Mouse (Mus musculus): Measurements from ENCODE around the gene Crabp2. TPM values are rescaled to one million over a fixed set of nuclear protein-coding genes. Genes with fewer than 3 reads are reported as not detected.
"Not testable (repeated sequence)": the region's sequence is repeated elsewhere in the genome, so short reads cannot be mapped to it uniquely, and the experiment has no call there.

Gene Crabp2
- 45.5 and 103 TPM in 2 replicates for polyA plus RNA-seq (2014; fragmentation: Nextera tagmentation; extraction: Ambion mirVana)

DNA sequence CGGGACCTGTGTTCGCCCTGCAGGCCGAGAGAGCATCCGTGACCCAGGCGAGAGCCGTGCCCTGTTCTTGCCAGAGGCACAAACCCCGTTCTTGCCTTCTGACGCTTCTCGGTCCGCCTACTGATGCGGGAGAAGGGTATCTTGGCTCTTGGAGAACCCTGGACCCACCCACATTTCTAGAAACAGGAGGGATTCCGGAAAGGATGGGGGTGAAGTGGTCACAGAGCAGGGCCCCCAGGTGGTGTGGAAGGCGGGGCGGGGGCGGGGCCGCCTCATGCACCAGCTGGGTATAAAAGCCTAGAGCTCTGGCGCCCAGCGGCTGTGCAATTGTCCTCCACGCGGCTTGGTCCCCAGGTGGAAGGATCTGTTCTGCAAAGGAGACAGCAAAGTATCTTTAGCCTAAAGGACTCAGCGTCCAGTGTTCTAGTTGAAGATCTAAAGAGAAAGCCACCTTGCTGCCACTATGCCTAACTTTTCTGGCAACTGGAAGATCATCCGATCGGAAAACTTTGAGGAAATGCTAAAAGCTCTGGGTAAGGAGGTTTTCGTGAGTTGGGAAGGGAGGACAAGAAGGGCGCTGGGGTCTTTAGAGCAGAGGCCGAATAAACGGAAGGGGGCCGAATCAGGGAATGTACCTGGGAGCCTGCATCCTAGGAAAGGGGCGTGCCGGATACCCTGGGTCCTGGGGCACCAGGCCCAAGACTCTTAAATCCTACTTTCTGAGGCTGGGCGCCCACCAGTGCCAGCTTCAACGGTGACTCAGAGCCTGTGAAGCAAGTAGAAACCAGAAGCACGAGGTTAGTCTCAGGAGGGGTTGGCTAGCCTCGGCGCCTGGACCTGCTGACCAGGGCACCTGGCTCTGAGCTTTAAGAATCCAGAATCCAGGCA, at the start of gene Crabp2:
TSS of gene Crabp2 (plus strand) at position 289 of the 888 bp plus-strand sequence.
- peaks cover 49% of the 10 kb centered on the region for H3K4me1 ChIP-seq (ENCODE audit: control insufficient read depth, insufficient read depth, low read length)
- peak within 1 kb of the TSS; percentile 22 for H3K27ac ChIP-seq (ENCODE audit: low read depth, low read length)

DNA sequence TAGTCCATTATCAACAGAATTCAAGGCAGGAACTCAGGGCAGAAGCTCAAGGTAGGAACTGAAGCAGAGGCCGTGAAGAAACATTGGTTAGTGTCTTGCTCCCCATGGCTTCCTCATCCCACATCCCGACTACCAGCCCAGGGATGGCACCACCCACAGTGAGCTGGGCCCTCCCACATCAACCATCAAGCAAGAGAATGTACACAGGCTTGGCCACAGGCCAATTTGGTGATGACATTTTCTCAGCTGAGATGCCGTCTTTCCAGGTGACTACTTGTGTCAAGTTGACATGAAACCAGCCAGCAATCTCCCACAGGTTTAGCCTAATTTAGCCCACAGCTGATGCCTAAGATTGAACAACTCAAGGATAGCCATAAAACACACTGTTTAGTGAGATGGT, 49.2 kb upstream of the Crabp2 start:
- no peak for ATAC-seq (ENCODE audit: low read depth)
- Histone ChIP-seq H3K4me1 (ENCODE audit: control insufficient read depth, insufficient read depth, low read length) (no peaks in the 10 kb centered on the region), H3K27me3 (ENCODE audit: control insufficient read depth, insufficient read depth, low read length) (no peaks in the 10 kb centered on the region), H3K9ac (replicated peaks; ENCODE audit: low read depth, low read length) (no peak overlapping the region), H3K36me3 (ENCODE audit: control insufficient read depth, insufficient read depth, low read length) (no peaks in the 10 kb centered on the region), H3K27ac (ENCODE audit: low read depth, low read length) (no peak overlapping the region), H3K4me3 (ENCODE audit: low read depth, low read length) (no peak overlapping the region), H3K9me3 (ENCODE audit: control insufficient read depth, low read length) (no peaks in the 10 kb centered on the region), H3K4me2 (ENCODE audit: low read depth, low read length) (no peak overlapping the region)
- WGBS: 68% methylated on average over 3 of the region's 3 CpGs

More for the DNA sequence above, at the start of gene Crabp2:
- Histone ChIP-seq H3K36me3 (ENCODE audit: control insufficient read depth, insufficient read depth, low read length) (no peaks in the 10 kb centered on the region), H3K9ac (replicated peaks; ENCODE audit: low read depth, low read length) (peak within 1 kb of the TSS; percentile 25; the same call in 1 of the 2 replicates), H3K4me3 (ENCODE audit: low read depth, low read length) (peak within 1 kb of the TSS; percentile 11), H3K9me3 (ENCODE audit: control insufficient read depth, low read length) (no peaks in the 10 kb centered on the region), H3K4me2 (ENCODE audit: low read depth, low read length) (peak within 1 kb of the TSS; percentile 56), H3K27me3 (ENCODE audit: control insufficient read depth, insufficient read depth, low read length) (no peaks in the 10 kb centered on the region)
- no peak for ATAC-seq (ENCODE audit: low read depth)
- WGBS: 1% methylated on average over 35 of the region's 35 CpGs

DNA sequence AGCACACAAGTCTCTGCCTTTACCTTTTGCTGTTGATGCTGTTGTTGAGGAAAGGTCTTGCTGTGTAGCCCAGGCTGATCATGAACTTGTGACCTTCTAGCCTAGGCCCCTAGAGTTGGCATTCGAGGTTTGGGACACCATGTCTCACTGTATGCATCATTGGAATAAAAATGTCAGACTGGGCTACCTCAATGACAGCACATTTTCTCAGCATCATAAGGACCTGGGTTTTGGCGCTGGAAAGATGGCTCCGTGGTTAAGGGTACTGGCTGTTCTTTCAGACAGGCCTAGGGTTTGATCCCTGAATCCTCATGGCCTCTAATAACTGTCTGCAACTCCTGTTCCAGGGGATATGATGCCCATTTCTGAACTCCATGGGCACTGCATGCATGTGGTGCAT, 48.7 kb upstream of the Crabp2 start:
- H3K9ac ChIP-seq (replicated peaks; ENCODE audit: low read depth, low read length): no peak overlapping the region
- no peaks in the 10 kb centered on the region for H3K27me3 ChIP-seq (ENCODE audit: control insufficient read depth, insufficient read depth, low read length)
- no peaks in the 10 kb centered on the region for H3K4me1 ChIP-seq (ENCODE audit: control insufficient read depth, insufficient read depth, low read length)
- WGBS: 82% methylated on average over 3 of the region's 3 CpGs
- no peak for ATAC-seq (ENCODE audit: low read depth)
- H3K4me3 ChIP-seq (ENCODE audit: low read depth, low read length): no peak overlapping the region
- H3K27ac ChIP-seq (ENCODE audit: low read depth, low read length): no peak overlapping the region
- no peaks in the 10 kb centered on the region for H3K9me3 ChIP-seq (ENCODE audit: control insufficient read depth, low read length)
- H3K4me2 ChIP-seq (ENCODE audit: low read depth, low read length): no peak overlapping the region
- no peaks in the 10 kb centered on the region for H3K36me3 ChIP-seq (ENCODE audit: control insufficient read depth, insufficient read depth, low read length)

DNA sequence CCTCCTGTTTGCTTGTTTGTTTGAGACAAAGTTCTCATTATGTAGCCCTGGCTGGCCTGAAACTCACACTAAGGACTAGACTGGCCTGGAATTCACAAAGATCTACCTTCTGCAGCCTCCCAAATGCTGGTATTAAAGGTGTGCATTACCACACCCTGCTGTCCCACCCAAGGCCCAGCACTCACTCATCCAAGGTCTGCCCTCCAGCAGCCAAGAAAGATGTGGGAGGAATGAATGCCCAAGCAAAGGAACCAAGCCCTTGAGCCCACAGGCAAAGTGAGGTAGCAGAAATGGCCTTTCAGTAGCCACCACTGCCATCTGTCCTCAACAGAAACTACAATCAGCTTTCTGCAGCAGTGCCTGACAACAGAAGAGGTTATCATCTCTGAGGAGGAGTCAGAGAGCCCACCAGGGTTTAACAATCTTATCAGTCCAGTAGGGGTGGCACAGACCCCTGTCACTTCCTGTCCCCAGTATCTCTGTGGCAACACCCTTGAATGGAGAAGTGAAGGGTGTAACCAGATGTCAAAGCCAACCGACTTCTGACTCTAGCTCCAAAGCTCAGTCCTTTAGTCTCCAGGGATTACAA, 47.3 kb upstream of the Crabp2 start:
- Histone ChIP-seq H3K36me3 (ENCODE audit: control insufficient read depth, insufficient read depth, low read length) (no peaks in the 10 kb centered on the region), H3K4me2 (ENCODE audit: low read depth, low read length) (no peak overlapping the region), H3K4me1 (ENCODE audit: control insufficient read depth, insufficient read depth, low read length) (no peaks in the 10 kb centered on the region), H3K9me3 (ENCODE audit: control insufficient read depth, low read length) (no peaks in the 10 kb centered on the region), H3K27me3 (ENCODE audit: control insufficient read depth, insufficient read depth, low read length) (no peaks in the 10 kb centered on the region), H3K9ac (replicated peaks; ENCODE audit: low read depth, low read length) (no peak overlapping the region), H3K4me3 (ENCODE audit: low read depth, low read length) (no peak overlapping the region), H3K27ac (ENCODE audit: low read depth, low read length) (no peak overlapping the region)
- 68% methylated on average over 1 of the region's 1 CpGs for WGBS
- no peak for ATAC-seq (ENCODE audit: low read depth)

DNA sequence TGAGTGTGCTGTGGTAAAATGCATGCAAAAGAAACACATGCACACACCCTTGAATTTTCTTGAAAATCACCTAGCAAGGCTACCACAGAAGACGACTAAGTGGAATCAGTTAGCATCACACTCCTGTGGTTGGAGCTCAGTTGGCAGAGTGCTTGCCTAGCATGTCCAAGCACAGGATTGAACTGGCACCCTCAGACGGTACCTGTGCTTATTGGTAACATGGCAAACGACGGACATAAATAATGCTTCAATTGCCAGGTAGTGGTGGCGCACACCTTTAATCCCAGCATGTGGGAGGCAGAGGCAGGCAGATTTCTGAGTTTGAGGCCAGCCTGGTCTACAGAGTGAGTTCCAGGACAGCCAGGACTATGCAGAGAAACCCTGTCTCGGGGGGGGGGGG, 46.5 kb upstream of the Crabp2 start:
- H3K27ac ChIP-seq (ENCODE audit: low read depth, low read length); H3K36me3 ChIP-seq (ENCODE audit: control insufficient read depth, insufficient read depth, low read length): not testable (repeated sequence)

DNA sequence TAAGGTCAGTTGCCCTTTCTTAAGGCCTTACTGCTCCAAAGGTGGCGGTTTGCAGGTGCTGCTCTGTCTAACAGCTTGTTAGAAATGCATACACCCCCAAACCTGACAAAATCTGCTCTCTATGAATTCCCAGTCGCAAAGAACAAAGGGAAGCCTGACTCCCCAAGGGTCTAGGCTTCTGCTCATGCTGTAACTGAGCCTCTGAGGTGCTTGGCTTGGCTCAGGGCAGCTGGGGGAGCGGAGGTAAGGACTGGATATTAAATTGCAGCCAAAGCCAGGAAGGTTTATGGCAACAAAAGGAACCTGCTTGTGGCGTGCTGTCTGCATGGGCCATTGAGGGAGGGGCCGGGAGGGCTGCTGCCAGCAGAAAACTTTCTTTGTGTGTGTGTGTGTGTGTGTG, 44.6 kb upstream of the Crabp2 start:
- no peaks in the 10 kb centered on the region for H3K9me3 ChIP-seq (ENCODE audit: control insufficient read depth, low read length)
- no peak for ATAC-seq (ENCODE audit: low read depth)
- H3K36me3 ChIP-seq (ENCODE audit: control insufficient read depth, insufficient read depth, low read length): no peaks in the 10 kb centered on the region
- H3K4me3 ChIP-seq (ENCODE audit: low read depth, low read length): no peak overlapping the region
- no peak overlapping the region for H3K4me2 ChIP-seq (ENCODE audit: low read depth, low read length)
- peaks cover 15% of the 10 kb centered on the region for H3K4me1 ChIP-seq (ENCODE audit: control insufficient read depth, insufficient read depth, low read length)
- no peak overlapping the region for H3K9ac ChIP-seq (replicated peaks; ENCODE audit: low read depth, low read length)
- WGBS: 49% methylated on average over 5 of the region's 5 CpGs
- no peak overlapping the region for H3K27ac ChIP-seq (ENCODE audit: low read depth, low read length)
- peaks cover 3% of the 10 kb centered on the region; the same call in 1 of the 2 replicates for H3K27me3 ChIP-seq (ENCODE audit: control insufficient read depth, insufficient read depth, low read length)

More for the DNA sequence above, 46.5 kb upstream of the Crabp2 start:
- not testable (repeated sequence) for H3K27me3 ChIP-seq (ENCODE audit: control insufficient read depth, insufficient read depth, low read length); H3K9me3 ChIP-seq (ENCODE audit: control insufficient read depth, low read length); H3K4me2 ChIP-seq (ENCODE audit: low read depth, low read length); H3K4me3 ChIP-seq (ENCODE audit: low read depth, low read length); ATAC-seq (ENCODE audit: low read depth); H3K9ac ChIP-seq (replicated peaks; ENCODE audit: low read depth, low read length); H3K4me1 ChIP-seq (ENCODE audit: control insufficient read depth, insufficient read depth, low read length)
- WGBS: 89% methylated on average over 5 of the region's 6 CpGs

DNA sequence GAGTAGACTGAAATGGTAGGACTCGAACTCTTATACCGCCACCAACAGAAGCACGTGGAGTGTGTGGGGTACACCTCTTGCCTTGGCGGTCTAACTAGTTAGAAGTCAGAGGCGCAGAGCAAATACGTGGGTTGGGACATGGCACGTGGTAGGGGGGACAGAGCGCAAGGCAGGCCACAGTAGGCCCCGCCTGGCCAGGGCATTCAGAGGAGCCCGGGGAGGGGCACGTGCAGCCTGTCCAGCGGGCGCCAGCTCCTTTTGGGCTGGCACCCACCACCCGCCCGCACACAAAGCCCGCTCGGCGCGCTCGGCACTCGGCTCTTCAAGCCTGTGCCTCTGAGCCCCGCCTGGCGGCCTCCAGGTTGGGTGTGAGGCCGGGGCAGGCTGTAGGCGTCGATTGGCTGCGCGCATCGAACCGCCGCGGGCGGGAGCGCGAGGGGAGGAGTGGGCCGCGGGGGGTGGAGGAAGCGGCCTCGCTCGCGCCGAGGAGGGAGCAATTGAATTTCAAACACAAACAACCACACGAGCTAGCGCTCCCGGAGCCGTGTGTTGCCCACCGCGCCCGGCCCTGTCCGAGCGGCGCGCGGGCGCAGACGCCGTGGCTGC, 42.5 kb upstream of the Crabp2 start, which contains the start of gene Hdgf:
TSS of gene Hdgf (plus strand) at position 442 of the 606 bp plus-strand sequence.
- H3K4me2 ChIP-seq (ENCODE audit: low read depth, low read length): peak within 1 kb of the TSS; percentile 95
- H3K4me1 ChIP-seq (ENCODE audit: control insufficient read depth, insufficient read depth, low read length): peaks cover 29% of the 10 kb centered on the region
- WGBS: under 1% methylated on average over 48 of the region's 57 CpGs
- peak within 1 kb of the TSS; percentile 94 for H3K27ac ChIP-seq (ENCODE audit: low read depth, low read length)
- H3K36me3 ChIP-seq (ENCODE audit: control insufficient read depth, insufficient read depth, low read length): no peaks in the 10 kb centered on the region
- peak within 1 kb of the TSS; percentile 74 for H3K9ac ChIP-seq (replicated peaks; ENCODE audit: low read depth, low read length)
- peak; percentile 96 for ATAC-seq (ENCODE audit: low read depth)
- peak within 1 kb of the TSS; percentile 94 for H3K4me3 ChIP-seq (ENCODE audit: low read depth, low read length)
- H3K9me3 ChIP-seq (ENCODE audit: control insufficient read depth, low read length): no peaks in the 10 kb centered on the region
- peaks cover 3% of the 10 kb centered on the region; the same call in 1 of the 2 replicates for H3K27me3 ChIP-seq (ENCODE audit: control insufficient read depth, insufficient read depth, low read length)

GRCm38 (mm10) chr3:87906601-87906980, 41.9 kb upstream of the Crabp2 start:
- no peaks in the 10 kb centered on the region for H3K9me3 ChIP-seq (ENCODE audit: control insufficient read depth, low read length)
- ATAC-seq (ENCODE audit: low read depth): peak; percentile 32
- H3K27ac ChIP-seq (ENCODE audit: low read depth, low read length): peak overlapping the region; percentile 94
- peak overlapping the region; percentile 95 for H3K4me2 ChIP-seq (ENCODE audit: low read depth, low read length)
- 0% methylated on average over 47 of the region's 47 CpGs for WGBS
- no peaks in the 10 kb centered on the region for H3K36me3 ChIP-seq (ENCODE audit: control insufficient read depth, insufficient read depth, low read length)
- H3K4me1 ChIP-seq (ENCODE audit: control insufficient read depth, insufficient read depth, low read length): peaks cover 29% of the 10 kb centered on the region
- peak overlapping the region; percentile 94 for H3K4me3 ChIP-seq (ENCODE audit: low read depth, low read length)
- H3K27me3 ChIP-seq (ENCODE audit: control insufficient read depth, insufficient read depth, low read length): peaks cover 3% of the 10 kb centered on the region; the same call in 1 of the 2 replicates
- peak overlapping the region; percentile 74 for H3K9ac ChIP-seq (replicated peaks; ENCODE audit: low read depth, low read length)

All from neural tube, embryonic 14.5 days (tissue).